Mouse (Mus musculus): ENCODE results near the gene Cacna1a. TPM values are rescaled to one million over a fixed set of nuclear protein-coding genes. Genes with fewer than 3 reads are reported as not detected.

Cacna1a gene
- polyA plus RNA-seq, 1 experiment: 21.6 TPM

DNA sequence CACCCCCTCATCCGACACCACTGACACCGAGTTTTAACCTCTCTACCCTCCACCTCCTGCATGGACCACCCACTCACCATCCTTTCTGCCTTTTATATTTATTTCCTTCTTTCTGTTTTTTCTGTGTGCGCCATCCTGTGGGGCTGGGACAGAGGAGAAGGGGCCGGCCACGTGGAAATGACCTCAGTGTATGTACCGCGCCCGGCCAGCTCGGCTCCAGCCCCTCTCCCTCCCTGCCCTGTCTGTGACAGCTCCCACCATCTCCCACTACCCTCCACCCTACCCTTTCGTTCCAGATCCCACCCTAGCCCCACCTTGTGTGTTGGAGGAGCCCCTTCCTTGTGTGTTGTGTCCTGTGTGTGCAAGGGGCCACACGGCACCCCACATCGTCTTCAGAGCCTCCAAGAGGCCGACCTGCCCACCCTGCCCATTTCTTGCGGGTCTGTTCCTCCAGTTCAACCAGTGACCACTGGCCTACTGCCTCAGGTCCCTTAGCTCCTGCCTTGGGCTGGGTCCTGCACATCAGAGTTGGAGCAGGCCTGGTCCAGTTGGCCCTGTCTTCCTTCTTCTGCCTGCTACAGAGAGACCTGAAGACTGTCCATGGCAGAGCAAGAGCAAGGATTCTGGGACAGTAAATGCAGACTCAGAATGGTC, 247.3 kb downstream of the Cacna1a start:
- no peaks in the 10 kb centered on the region for H3K36me3 ChIP-seq (replicated peaks; ENCODE audit: low read length)
- H3K27me3 ChIP-seq (replicated peaks): peaks cover 53% of the 10 kb centered on the region
- no peak for TF ChIP-seq GATA1 (IDR thresholded peaks at IDR 0.05; ENCODE audit: borderline replicate concordance, low read length)
- TF ChIP-seq FLI1 (IDR thresholded peaks at IDR 0.05; ENCODE audit: low read length): no peak
- peaks cover 6% of the 10 kb centered on the region for H3K9me3 ChIP-seq
- H3K4me1 ChIP-seq: peaks cover 11% of the 10 kb centered on the region
- H3K4me3 ChIP-seq (replicated peaks): no peak overlapping the region

DNA sequence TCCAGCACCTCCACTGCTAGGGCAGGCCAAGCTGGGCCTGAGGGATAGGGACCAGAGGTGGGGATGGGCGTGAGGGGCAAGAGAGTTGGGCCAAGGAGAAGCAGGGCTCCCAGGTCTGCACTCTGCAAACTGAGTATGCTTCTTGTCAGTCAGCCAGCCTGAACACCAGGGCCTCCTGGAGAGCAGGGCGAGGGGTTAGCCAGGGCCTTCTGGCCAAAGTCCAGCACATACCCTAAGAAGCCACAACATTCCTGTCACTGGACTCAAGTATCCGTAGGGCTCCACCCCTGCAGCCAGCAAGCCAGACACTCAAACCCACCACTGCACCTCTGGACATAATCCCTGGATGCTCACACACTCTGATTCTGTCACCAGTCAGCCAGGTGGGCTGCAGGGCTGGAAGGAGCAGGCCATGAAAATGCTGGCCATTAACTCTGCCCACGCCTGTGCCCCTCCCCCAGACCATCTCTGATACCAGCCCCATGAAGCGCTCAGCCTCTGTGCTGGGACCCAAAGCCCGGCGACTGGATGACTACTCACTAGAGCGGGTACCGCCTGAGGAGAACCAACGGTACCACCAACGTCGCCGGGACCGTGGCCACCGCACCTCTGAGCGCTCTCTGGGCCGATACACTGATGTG, 247.9 kb downstream of the Cacna1a start:
- Histone ChIP-seq H3K9me3 (peaks cover 6% of the 10 kb centered on the region), H3K4me1 (peaks cover 11% of the 10 kb centered on the region), H3K4me3 (replicated peaks) (no peak overlapping the region), H3K27me3 (replicated peaks) (peaks cover 53% of the 10 kb centered on the region), H3K36me3 (replicated peaks; ENCODE audit: low read length) (no peaks in the 10 kb centered on the region)
- TF ChIP-seq FLI1 (IDR thresholded peaks at IDR 0.05; ENCODE audit: low read length) (no peak), GATA1 (IDR thresholded peaks at IDR 0.05; ENCODE audit: borderline replicate concordance, low read length) (no peak)

- H3K36me3 ChIP-seq (replicated peaks; ENCODE audit: low read length): no peaks in the 10 kb centered on the region
- H3K9me3 ChIP-seq: no peaks in the 10 kb centered on the region
- H3K27me3 ChIP-seq (replicated peaks): peaks cover 47% of the 10 kb centered on the region
- H3K4me3 ChIP-seq (replicated peaks): peak overlapping the region; percentile 94
- TF ChIP-seq GATA1 (IDR thresholded peaks at IDR 0.05; ENCODE audit: borderline replicate concordance, low read length) (no peak), FLI1 (IDR thresholded peaks at IDR 0.05; ENCODE audit: low read length) (no peak)
- H3K4me1 ChIP-seq: peaks cover 19% of the 10 kb centered on the region
Measured at GRCm38 (mm10) chr8:84637946-84638554, 249.8 kb downstream of the Cacna1a start.

DNA sequence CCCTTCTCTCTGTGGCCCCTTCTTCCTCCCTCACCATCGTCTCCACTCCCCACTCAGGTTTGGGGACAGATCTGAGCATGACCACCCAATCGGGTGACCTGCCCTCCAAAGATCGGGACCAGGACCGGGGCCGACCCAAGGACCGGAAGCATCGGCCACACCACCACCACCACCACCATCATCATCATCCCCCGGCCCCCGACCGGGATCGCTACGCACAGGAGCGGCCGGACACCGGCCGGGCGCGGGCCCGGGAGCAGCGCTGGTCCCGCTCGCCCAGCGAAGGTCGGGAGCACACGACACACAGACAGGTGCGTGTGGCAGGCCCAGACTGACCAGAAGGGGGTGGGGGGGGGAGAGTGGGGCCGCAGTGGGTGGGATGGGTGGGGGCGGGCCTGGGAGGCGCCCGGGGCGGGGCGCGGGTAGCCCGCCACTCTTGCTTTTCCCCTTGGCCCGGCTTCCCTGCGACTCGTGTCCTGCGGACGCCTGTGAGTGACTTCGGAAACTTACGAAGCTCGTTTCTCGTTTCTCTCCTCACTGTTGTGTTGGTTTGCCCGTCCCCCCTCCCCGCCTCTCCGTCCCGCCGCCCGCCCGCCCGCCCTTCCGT, 250.4 kb downstream of the Cacna1a start:
- Histone ChIP-seq H3K9me3 (no peaks in the 10 kb centered on the region), H3K27me3 (replicated peaks) (peaks cover 41% of the 10 kb centered on the region), H3K36me3 (replicated peaks; ENCODE audit: low read length) (no peaks in the 10 kb centered on the region), H3K4me1 (peaks cover 22% of the 10 kb centered on the region), H3K4me3 (replicated peaks) (peak overlapping the region; percentile 94)
- TF ChIP-seq GATA1 (IDR thresholded peaks at IDR 0.05; ENCODE audit: borderline replicate concordance, low read length): no peak
- TF ChIP-seq FLI1 (IDR thresholded peaks at IDR 0.05; ENCODE audit: low read length): no peak

DNA sequence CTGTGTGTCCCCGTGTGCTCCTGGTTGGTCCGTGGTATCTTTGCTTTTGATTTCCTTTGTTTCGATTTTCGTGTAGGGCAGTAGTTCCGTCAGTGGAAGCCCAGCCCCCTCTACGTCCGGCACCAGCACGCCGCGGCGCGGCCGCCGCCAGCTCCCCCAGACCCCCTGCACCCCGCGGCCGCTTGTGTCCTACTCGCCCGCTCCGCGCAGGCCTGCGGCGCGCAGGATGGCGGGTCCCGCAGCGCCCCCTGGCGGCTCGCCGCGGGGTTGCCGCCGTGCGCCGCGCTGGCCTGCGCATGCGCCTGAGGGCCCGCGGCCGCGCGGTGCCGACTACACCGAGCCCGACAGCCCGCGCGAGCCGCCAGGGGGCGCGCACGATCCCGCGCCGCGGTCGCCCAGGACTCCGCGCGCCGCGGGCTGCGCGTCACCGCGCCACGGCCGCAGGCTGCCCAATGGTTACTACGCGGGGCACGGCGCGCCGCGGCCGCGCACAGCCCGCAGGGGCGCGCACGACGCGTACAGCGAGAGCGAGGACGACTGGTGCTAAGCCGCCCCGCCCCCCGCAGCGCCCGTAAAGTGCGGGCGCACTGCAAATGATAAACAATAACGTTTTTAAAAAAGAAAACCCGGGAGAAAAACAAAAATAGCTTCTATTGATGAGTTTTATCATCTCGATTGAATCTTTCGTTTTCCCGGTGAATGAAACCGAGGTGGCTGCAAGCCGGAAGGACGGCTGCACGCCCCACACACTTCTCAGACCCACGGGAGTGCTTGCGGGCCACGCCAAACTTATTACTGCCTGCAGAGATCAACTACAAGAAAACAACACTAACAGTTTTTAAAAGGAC, 251.1 kb downstream of the Cacna1a start:
- Histone ChIP-seq H3K4me1 (peaks cover 22% of the 10 kb centered on the region), H3K27me3 (replicated peaks) (peaks cover 35% of the 10 kb centered on the region), H3K9me3 (no peaks in the 10 kb centered on the region), H3K4me3 (replicated peaks) (peak overlapping the region; percentile 94), H3K36me3 (replicated peaks; ENCODE audit: low read length) (no peaks in the 10 kb centered on the region)
- TF ChIP-seq GATA1 (IDR thresholded peaks at IDR 0.05; ENCODE audit: borderline replicate concordance, low read length) (no peak), FLI1 (IDR thresholded peaks at IDR 0.05; ENCODE audit: low read length) (no peak)

DNA sequence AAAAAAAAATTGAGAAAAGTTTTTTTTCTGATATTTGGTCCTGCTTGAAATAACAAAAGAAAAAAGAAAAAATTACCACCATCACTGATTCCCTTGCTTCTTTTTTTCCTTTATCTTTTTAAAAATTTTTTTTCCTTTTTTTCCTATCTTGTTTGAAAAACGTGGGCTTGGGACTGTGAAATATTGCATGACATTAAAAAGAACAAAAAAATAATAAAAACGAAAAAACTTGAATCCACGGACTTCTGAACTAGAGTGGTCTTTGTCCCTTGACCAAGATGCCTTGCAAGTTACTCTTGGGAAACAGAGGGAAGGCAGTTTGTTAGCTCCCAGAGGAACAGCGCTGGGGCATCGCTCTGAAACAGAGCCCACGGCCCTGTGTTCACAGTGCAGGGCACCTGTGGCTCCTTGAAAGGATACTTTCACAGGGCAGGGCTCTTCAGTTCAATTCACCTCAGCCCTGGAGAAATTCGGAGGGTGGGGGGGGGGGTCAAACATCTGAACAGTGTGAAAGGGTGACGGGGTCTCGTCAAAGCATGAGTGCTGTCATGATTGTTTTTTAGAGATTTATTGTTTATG, 251.9 kb downstream of the Cacna1a start:
- no peaks in the 10 kb centered on the region for H3K36me3 ChIP-seq (replicated peaks; ENCODE audit: low read length)
- H3K27me3 ChIP-seq (replicated peaks): peaks cover 28% of the 10 kb centered on the region
- H3K4me1 ChIP-seq: peaks cover 22% of the 10 kb centered on the region
- peak overlapping the region; percentile 94 for H3K4me3 ChIP-seq (replicated peaks)
- no peaks in the 10 kb centered on the region for H3K9me3 ChIP-seq
- TF ChIP-seq FLI1 (IDR thresholded peaks at IDR 0.05; ENCODE audit: low read length): no peak
- no peak for TF ChIP-seq GATA1 (IDR thresholded peaks at IDR 0.05; ENCODE audit: borderline replicate concordance, low read length)

DNA sequence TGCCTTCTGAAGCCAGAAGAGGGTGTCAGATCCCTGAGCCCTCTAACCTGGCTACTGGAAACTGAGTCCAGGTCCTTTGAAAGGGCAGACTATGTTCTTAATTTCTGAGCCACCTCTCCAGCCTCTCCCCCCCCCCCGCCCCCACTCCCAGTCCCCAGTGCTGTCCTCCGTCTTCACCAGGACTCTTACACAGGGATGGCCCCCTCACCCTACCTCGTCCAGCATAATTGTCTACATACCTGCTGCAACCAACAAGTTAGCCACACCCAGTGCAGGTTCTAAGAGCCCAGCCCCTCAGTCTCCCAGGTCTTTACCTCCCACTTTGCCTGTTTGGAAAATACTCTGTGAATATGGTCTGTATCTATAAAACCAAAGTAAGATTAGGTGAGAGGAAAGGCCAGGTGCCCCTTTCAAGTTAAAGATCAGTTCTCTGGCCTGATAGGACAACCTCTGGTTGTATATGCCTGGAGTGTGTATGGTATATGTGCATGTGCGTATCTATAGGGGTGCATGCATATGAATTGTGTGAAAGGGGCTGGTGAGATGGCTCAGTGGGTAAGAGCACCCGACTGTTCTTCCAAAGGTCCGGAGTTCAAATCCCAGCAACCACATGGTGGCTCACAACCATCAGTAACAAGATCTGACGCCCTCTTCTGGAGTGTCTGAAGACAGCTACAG, 252.5 kb downstream of the Cacna1a start:
- Histone ChIP-seq H3K36me3 (replicated peaks; ENCODE audit: low read length) (no peaks in the 10 kb centered on the region), H3K4me3 (replicated peaks) (no peak overlapping the region), H3K4me1 (peaks cover 22% of the 10 kb centered on the region), H3K9me3 (no peaks in the 10 kb centered on the region), H3K27me3 (replicated peaks) (peaks cover 24% of the 10 kb centered on the region)
- TF ChIP-seq GATA1 (IDR thresholded peaks at IDR 0.05; ENCODE audit: borderline replicate concordance, low read length): no peak
- TF ChIP-seq FLI1 (IDR thresholded peaks at IDR 0.05; ENCODE audit: low read length): no peak

DNA sequence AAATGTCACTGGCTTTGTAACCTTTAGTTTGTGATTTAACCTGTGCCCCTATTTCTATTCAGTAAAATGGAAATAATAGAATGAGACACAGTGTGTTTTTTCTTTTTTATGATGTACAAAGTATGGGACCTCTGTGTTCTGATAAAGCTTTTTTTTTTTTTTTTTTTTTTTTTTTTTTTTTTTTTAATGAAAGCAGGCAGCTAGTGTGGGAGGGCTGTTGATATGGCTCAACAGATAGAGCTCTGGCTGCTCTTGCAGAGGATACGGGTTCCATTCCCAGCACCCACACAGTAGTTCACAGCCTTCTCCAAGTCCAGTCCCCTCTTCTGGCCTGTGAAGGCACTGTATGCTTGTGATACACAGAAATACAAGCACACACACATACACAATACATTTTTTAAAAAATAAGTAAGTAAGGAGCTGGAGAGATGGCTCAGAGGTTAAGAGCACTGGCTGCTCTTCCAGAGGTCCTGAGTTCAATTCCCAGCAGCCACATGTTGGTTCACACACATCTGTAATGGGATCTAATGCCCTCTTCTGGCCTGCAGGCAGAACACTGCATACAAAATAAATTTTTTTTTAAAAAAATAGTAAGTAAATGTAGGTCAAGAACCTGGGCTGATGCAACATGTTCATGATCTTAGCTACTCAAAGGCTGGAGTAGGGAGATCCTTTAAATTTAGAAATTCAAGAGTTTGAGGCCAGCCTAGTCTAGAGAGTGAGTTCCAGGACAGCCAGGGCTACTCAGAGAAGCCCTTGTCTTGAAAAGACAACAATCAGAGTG, 253.5 kb downstream of the Cacna1a start:
- no peak overlapping the region for H3K4me3 ChIP-seq (replicated peaks)
- no peaks in the 10 kb centered on the region for H3K36me3 ChIP-seq (replicated peaks; ENCODE audit: low read length)
- no peaks in the 10 kb centered on the region for H3K9me3 ChIP-seq
- peaks cover 22% of the 10 kb centered on the region for H3K4me1 ChIP-seq
- peaks cover 17% of the 10 kb centered on the region for H3K27me3 ChIP-seq (replicated peaks)
- TF ChIP-seq FLI1 (IDR thresholded peaks at IDR 0.05; ENCODE audit: low read length): no peak
- no peak for TF ChIP-seq GATA1 (IDR thresholded peaks at IDR 0.05; ENCODE audit: borderline replicate concordance, low read length)
